Mouse (Mus musculus): ENCODE results near the gene Nckap5. TPM values are rescaled to one million over a fixed set of nuclear protein-coding genes. Genes with fewer than 3 reads are reported as not detected.
"Not testable (repeated sequence)": the region's sequence is repeated elsewhere in the genome, so short reads cannot be mapped to it uniquely, and the experiment has no call there.

Gene Nckap5
- polyA plus RNA-seq, 1 experiment, result not detected

GRCm38 (mm10) chr1:126042886-126043285 lies 787.7 kb downstream of the Nckap5 start:
- Histone ChIP-seq H3K4me1 (ENCODE audit: control insufficient read depth, insufficient read depth, low read length) (no peaks in the 10 kb centered on the region), H3K4me3 (ENCODE audit: insufficient read depth, low read depth, low read length) (no peak overlapping the region), H3K27ac (ENCODE audit: insufficient read depth, low read depth, low read length) (no peak overlapping the region)
- TF ChIP-seq POLR2A (IDR thresholded peaks at IDR 0.05; ENCODE audit: insufficient read depth, low read depth, low read length) (no peak), CTCF (IDR thresholded peaks at IDR 0.05; ENCODE audit: insufficient read depth, low read depth, low read length) (no peak)
- WGBS, result 94% methylated on average over 5 of the region's 5 CpGs

GRCm38 (mm10) chr1:126027536-126027935 lies 803.1 kb downstream of the Nckap5 start:
- H3K27ac ChIP-seq (ENCODE audit: insufficient read depth, low read depth, low read length), result no peak overlapping the region
- no peaks in the 10 kb centered on the region for H3K4me1 ChIP-seq (ENCODE audit: control insufficient read depth, insufficient read depth, low read length)
- H3K4me3 ChIP-seq (ENCODE audit: insufficient read depth, low read depth, low read length), result no peak overlapping the region
- 93% methylated on average over 8 of the region's 8 CpGs for WGBS
- no peak for TF ChIP-seq POLR2A (IDR thresholded peaks at IDR 0.05; ENCODE audit: insufficient read depth, low read depth, low read length)
- no peak for TF ChIP-seq CTCF (IDR thresholded peaks at IDR 0.05; ENCODE audit: insufficient read depth, low read depth, low read length)

GRCm38 (mm10) chr1:126024518-126024917 lies 806.1 kb downstream of the Nckap5 start:
- Histone ChIP-seq H3K4me1 (ENCODE audit: control insufficient read depth, insufficient read depth, low read length) (no peaks in the 10 kb centered on the region), H3K4me3 (ENCODE audit: insufficient read depth, low read depth, low read length) (no peak overlapping the region), H3K27ac (ENCODE audit: insufficient read depth, low read depth, low read length) (no peak overlapping the region)
- WGBS, result 54% methylated on average over 6 of the region's 6 CpGs
- no peak for TF ChIP-seq POLR2A (IDR thresholded peaks at IDR 0.05; ENCODE audit: insufficient read depth, low read depth, low read length)
- no peak for TF ChIP-seq CTCF (IDR thresholded peaks at IDR 0.05; ENCODE audit: insufficient read depth, low read depth, low read length)

GRCm38 (mm10) chr1:126022959-126023358 lies 807.6 kb downstream of the Nckap5 start:
- no peak overlapping the region for H3K4me3 ChIP-seq (ENCODE audit: insufficient read depth, low read depth, low read length)
- TF ChIP-seq POLR2A (IDR thresholded peaks at IDR 0.05; ENCODE audit: insufficient read depth, low read depth, low read length) (no peak), CTCF (IDR thresholded peaks at IDR 0.05; ENCODE audit: insufficient read depth, low read depth, low read length) (no peak)
- 88% methylated on average over 10 of the region's 10 CpGs for WGBS
- no peaks in the 10 kb centered on the region for H3K4me1 ChIP-seq (ENCODE audit: control insufficient read depth, insufficient read depth, low read length)
- no peak overlapping the region for H3K27ac ChIP-seq (ENCODE audit: insufficient read depth, low read depth, low read length)

GRCm38 (mm10) chr1:126018654-126019053 lies 811.9 kb downstream of the Nckap5 start:
- H3K4me3 ChIP-seq (ENCODE audit: insufficient read depth, low read depth, low read length); H3K4me1 ChIP-seq (ENCODE audit: control insufficient read depth, insufficient read depth, low read length); H3K27ac ChIP-seq (ENCODE audit: insufficient read depth, low read depth, low read length): not testable (repeated sequence)
- WGBS, result 91% methylated on average over 6 of the region's 6 CpGs

- H3K4me3 ChIP-seq (ENCODE audit: insufficient read depth, low read depth, low read length), result no peak overlapping the region
- 23% methylated on average over 5 of the region's 5 CpGs for WGBS
- no peak overlapping the region for H3K27ac ChIP-seq (ENCODE audit: insufficient read depth, low read depth, low read length)
- H3K4me1 ChIP-seq (ENCODE audit: control insufficient read depth, insufficient read depth, low read length), result no peaks in the 10 kb centered on the region
- TF ChIP-seq POLR2A (IDR thresholded peaks at IDR 0.05; ENCODE audit: insufficient read depth, low read depth, low read length) (no peak), CTCF (IDR thresholded peaks at IDR 0.05; ENCODE audit: insufficient read depth, low read depth, low read length) (no peak)
Observed at GRCm38 (mm10) chr1:126011661-126012091, 818.9 kb downstream of the Nckap5 start.

GRCm38 (mm10) chr1:126007571-126007970 lies 823.0 kb downstream of the Nckap5 start:
- H3K4me1 ChIP-seq (ENCODE audit: control insufficient read depth, insufficient read depth, low read length), result no peaks in the 10 kb centered on the region
- no peak overlapping the region for H3K27ac ChIP-seq (ENCODE audit: insufficient read depth, low read depth, low read length)
- 73% methylated on average over 4 of the region's 4 CpGs for WGBS
- H3K4me3 ChIP-seq (ENCODE audit: insufficient read depth, low read depth, low read length), result no peak overlapping the region
- TF ChIP-seq POLR2A (IDR thresholded peaks at IDR 0.05; ENCODE audit: insufficient read depth, low read depth, low read length), result no peak
- TF ChIP-seq CTCF (IDR thresholded peaks at IDR 0.05; ENCODE audit: insufficient read depth, low read depth, low read length), result no peak

GRCm38 (mm10) chr1:126005672-126006071 lies 824.9 kb downstream of the Nckap5 start:
- TF ChIP-seq CTCF (IDR thresholded peaks at IDR 0.05; ENCODE audit: insufficient read depth, low read depth, low read length) (no peak), POLR2A (IDR thresholded peaks at IDR 0.05; ENCODE audit: insufficient read depth, low read depth, low read length) (no peak)
- 86% methylated on average over 5 of the region's 5 CpGs for WGBS
- Histone ChIP-seq H3K4me3 (ENCODE audit: insufficient read depth, low read depth, low read length) (no peak overlapping the region), H3K4me1 (ENCODE audit: control insufficient read depth, insufficient read depth, low read length) (no peaks in the 10 kb centered on the region), H3K27ac (ENCODE audit: insufficient read depth, low read depth, low read length) (no peak overlapping the region)

GRCm38 (mm10) chr1:125996540-125996939 lies 834.1 kb downstream of the Nckap5 start:
- TF ChIP-seq POLR2A (IDR thresholded peaks at IDR 0.05; ENCODE audit: insufficient read depth, low read depth, low read length) (no peak), CTCF (IDR thresholded peaks at IDR 0.05; ENCODE audit: insufficient read depth, low read depth, low read length) (no peak)
- no peak overlapping the region for H3K27ac ChIP-seq (ENCODE audit: insufficient read depth, low read depth, low read length)
- 85% methylated on average over 3 of the region's 3 CpGs for WGBS
- H3K4me1 ChIP-seq (ENCODE audit: control insufficient read depth, insufficient read depth, low read length), result no peaks in the 10 kb centered on the region
- H3K4me3 ChIP-seq (ENCODE audit: insufficient read depth, low read depth, low read length), result no peak overlapping the region

- no peak overlapping the region for H3K4me3 ChIP-seq (ENCODE audit: insufficient read depth, low read depth, low read length)
- WGBS, result 93% methylated on average over 3 of the region's 3 CpGs
- TF ChIP-seq CTCF (IDR thresholded peaks at IDR 0.05; ENCODE audit: insufficient read depth, low read depth, low read length) (no peak), POLR2A (IDR thresholded peaks at IDR 0.05; ENCODE audit: insufficient read depth, low read depth, low read length) (no peak)
- H3K27ac ChIP-seq (ENCODE audit: insufficient read depth, low read depth, low read length), result no peak overlapping the region
- H3K4me1 ChIP-seq (ENCODE audit: control insufficient read depth, insufficient read depth, low read length), result no peaks in the 10 kb centered on the region
Observed at GRCm38 (mm10) chr1:125987803-125988202, 842.8 kb downstream of the Nckap5 start.
